Mouse (Mus musculus) lung, postnatal 4 days (tissue): ENCODE measurements around the gene Rcan2.

ENCODE experiments used
- DNase-seq, 2 experiments: peaks; one replicate each; pipeline ENCODE4 v3.0.0; 2021

Gene Rcan2

GRCm38 (mm10) chr17:44088226-44088625 lies 287.1 kb downstream of the Rcan2 start:
- DNase-seq = no peak
